7 mouse cellular contexts compared by ENCODE assay signal in the genomic region with DNA sequence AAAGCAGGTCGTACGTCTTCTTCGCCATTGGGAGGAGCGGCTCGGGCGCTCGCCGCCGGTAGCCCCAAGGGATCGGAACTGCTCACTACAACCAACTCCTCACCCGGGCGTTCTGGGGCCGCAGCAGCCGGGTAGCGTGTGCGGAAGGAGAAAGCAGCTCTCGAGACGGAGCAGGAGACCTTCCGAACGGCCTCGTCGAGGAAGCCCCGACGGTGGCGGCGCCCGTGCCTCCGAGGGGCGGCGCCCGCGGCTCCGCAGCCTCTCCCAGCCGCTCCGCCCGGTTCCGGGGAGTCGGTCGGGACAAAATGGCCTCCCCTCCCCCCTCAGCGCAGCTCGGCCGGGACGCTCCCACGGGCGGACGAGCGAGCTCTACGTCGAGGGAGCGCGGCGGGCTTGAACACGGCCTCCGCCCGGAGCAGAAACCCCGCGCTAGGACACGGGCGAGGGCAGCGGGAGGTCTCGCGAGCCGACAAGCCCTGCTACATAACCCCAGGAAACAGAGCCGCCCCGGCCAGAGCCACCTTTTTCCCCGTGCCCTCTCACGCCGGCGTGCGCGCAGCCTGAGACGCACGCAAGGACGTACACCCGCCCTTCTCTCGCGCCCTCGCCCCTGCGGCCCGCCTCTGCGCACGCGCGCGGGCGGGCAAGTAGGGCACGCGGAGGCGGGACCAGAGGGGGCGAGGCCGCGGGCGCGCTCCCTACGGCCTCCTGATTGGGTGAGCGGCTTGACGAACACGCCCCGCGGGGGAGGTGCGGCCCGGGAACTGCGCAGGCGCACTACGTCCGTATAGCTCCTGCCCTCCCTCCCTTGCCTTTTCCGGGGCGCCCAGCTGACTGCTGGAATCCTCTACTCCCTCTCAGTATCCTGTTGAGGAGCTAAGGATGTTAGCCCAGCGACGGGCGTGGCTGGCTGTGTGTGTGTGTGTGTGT. TPM values are rescaled to one million over a fixed set of nuclear protein-coding genes. Genes with fewer than 3 reads are reported as not detected.
A peak's percentile ranks its signal among the peaks of the same experiment; 100 is the strongest.
DNase-seq lines count a peak whose midpoint lies in the region; ATAC-seq and TF ChIP-seq lines count a peak whose summit lies in the region.

A gene (minus strand): TSS at position 579 of the 930 bp plus-strand sequence.

- ATAC-seq in intestine, postnatal 0 days: peak; percentile 99
- ATAC-seq in midbrain, embryonic 12.5 days (ENCODE audit: low FRiP score, low read depth): peak; percentile 97

- WGBS in embryonic facial prominence, embryonic 10.5 days: under 1% methylated on average over 111 of the region's 111 CpGs
- WGBS in intestine, postnatal 0 days: under 1% methylated on average over 106 of the region's 111 CpGs
- under 1% methylated on average over 102 of the region's 111 CpGs for WGBS in midbrain, embryonic 12.5 days
- WGBS in small intestine, adult 2 months: under 1% methylated on average over 108 of the region's 111 CpGs

- peak; percentile 99 for DNase-seq in adrenal gland, postnatal 10 days
- peak; percentile 99 for DNase-seq in embryonic facial prominence, embryonic 10.5 days (ENCODE audit: low spot score)
- no peak for DNase-seq in gonadal fat pad, adult 2 months (ENCODE audit: low read depth)
- peak; percentile 99 for DNase-seq in left cerebral cortex, postnatal 4 days

- H3K36me3 ChIP-seq in embryonic facial prominence, embryonic 10.5 days (replicated peaks): peaks cover 7% of the 10 kb centered on the region; the same call in 1 of the 2 replicates
- no peaks in the 10 kb centered on the region for H3K36me3 ChIP-seq in intestine, postnatal 0 days (ENCODE audit: control insufficient read depth, insufficient read depth)
- H3K36me3 ChIP-seq in midbrain, embryonic 12.5 days: 0 out of 2 replicates have a peak, but pooled peaks cover 5% of the 10 kb centered on the region
- no peaks in the 10 kb centered on the region for H3K36me3 ChIP-seq in small intestine, adult 2 months (ENCODE audit: control insufficient read depth, insufficient read depth, low read length)

- peaks cover 18% of the 10 kb centered on the region for H3K4me1 ChIP-seq in embryonic facial prominence, embryonic 10.5 days
- 0 out of 2 replicates have a peak, but pooled peaks cover 3% of the 10 kb centered on the region for H3K4me1 ChIP-seq in intestine, postnatal 0 days (replicated peaks; ENCODE audit: control insufficient read depth, insufficient read depth, low read length)
- peaks cover 11% of the 10 kb centered on the region for H3K4me1 ChIP-seq in midbrain, embryonic 12.5 days
- peaks cover 8% of the 10 kb centered on the region; the same call in 1 of the 2 replicates for H3K4me1 ChIP-seq in small intestine, adult 2 months (ENCODE audit: control insufficient read depth, insufficient read depth, insufficient read length, low read length)

- peak within 1 kb of the TSS; percentile 67 for H3K4me2 ChIP-seq in intestine, postnatal 0 days (replicated peaks; ENCODE audit: low read depth)
- peak within 1 kb of the TSS; percentile 57 for H3K4me2 ChIP-seq in midbrain, embryonic 12.5 days (replicated peaks)

- peak within 1 kb of the TSS; percentile 96 for H3K27ac ChIP-seq in embryonic facial prominence, embryonic 10.5 days (replicated peaks)
- H3K27ac ChIP-seq in intestine, postnatal 0 days (ENCODE audit: low read depth, low read length): peak within 1 kb of the TSS; percentile 99
- peak within 1 kb of the TSS; percentile 97 for H3K27ac ChIP-seq in midbrain, embryonic 12.5 days (replicated peaks)
- peak within 1 kb of the TSS; percentile 86 for H3K27ac ChIP-seq in small intestine, adult 2 months (ENCODE audit: insufficient read depth, low read depth, low read length)

- no peaks in the 10 kb centered on the region for H3K27me3 ChIP-seq in embryonic facial prominence, embryonic 10.5 days (replicated peaks; ENCODE audit: low read depth, poor library complexity, severe bottlenecking)
- H3K27me3 ChIP-seq in intestine, postnatal 0 days (replicated peaks; ENCODE audit: control insufficient read depth, insufficient read depth, low read length): no peaks in the 10 kb centered on the region
- no peaks in the 10 kb centered on the region for H3K27me3 ChIP-seq in midbrain, embryonic 12.5 days
- no peaks in the 10 kb centered on the region for H3K27me3 ChIP-seq in small intestine, adult 2 months (ENCODE audit: control insufficient read depth, insufficient read depth, low read length)

- intact Hi-C loops in left cerebral cortex, postnatal 4 days (cut with DNase I): loop anchor here (5.0 kb wide), 1 partner anchor 72 kb away; no protein-coding TSS in a partner anchor

- peaks cover 3% of the 10 kb centered on the region; the same call in 1 of the 2 replicates for H3K9me3 ChIP-seq in embryonic facial prominence, embryonic 10.5 days
- no peaks in the 10 kb centered on the region for H3K9me3 ChIP-seq in intestine, postnatal 0 days (ENCODE audit: control insufficient read depth)
- H3K9me3 ChIP-seq in midbrain, embryonic 12.5 days: 0 out of 2 replicates have a peak, but pooled peaks cover 7% of the 10 kb centered on the region

- H3K4me3 ChIP-seq in embryonic facial prominence, embryonic 10.5 days: peak within 1 kb of the TSS; percentile 92
- H3K4me3 ChIP-seq in intestine, postnatal 0 days (ENCODE audit: low read depth, low read length): peak within 1 kb of the TSS; percentile 91
- peak within 1 kb of the TSS; percentile 88 for H3K4me3 ChIP-seq in midbrain, embryonic 12.5 days
- H3K4me3 ChIP-seq in small intestine, adult 2 months (ENCODE audit: low read depth, low read length): peak within 1 kb of the TSS; percentile 74

- TF ChIP-seq CTCF in intestine, postnatal 0 days (IDR thresholded peaks at IDR 0.05; ENCODE audit: low read depth): peak; percentile 22; the same call in 1 of the 2 replicates
- no peak for TF ChIP-seq CTCF in small intestine, adult 2 months (IDR thresholded peaks at IDR 0.05; ENCODE audit: extremely low read depth, insufficient read length, insufficient replicate concordance, low read depth, low read length)

- peak; percentile 72 for TF ChIP-seq POLR2A in small intestine, adult 2 months (IDR thresholded peaks at IDR 0.05; ENCODE audit: low read depth, low read length)

- peak within 1 kb of the TSS; percentile 87 for H3K9ac ChIP-seq in intestine, postnatal 0 days (ENCODE audit: low read depth, low read length)
- peak within 1 kb of the TSS; percentile 91 for H3K9ac ChIP-seq in midbrain, embryonic 12.5 days (replicated peaks)

RNA-seq across cellular contexts. Expression of the gene that starts here (rescaled TPM):
- total RNA-seq in adrenal gland, postnatal 10 days (2021): 100 to 1,000 TPM; 145 to 155 TPM
- 73.8 and 76.4 TPM in 2 replicates for polyA plus RNA-seq in embryonic facial prominence, embryonic 10.5 days (2016; fragmentation: Nextera tagmentation; extraction: Ambion mirVana)
- 34.4 and 39.5 TPM in 2 replicates for polyA plus RNA-seq in gonadal fat pad, adult 2 months (2012; rRNA removed)
- 47.0 and 50.1 TPM in 2 replicates for polyA plus RNA-seq in intestine, postnatal 0 days (2015; fragmentation: Nextera tagmentation; extraction: Ambion mirVana)
- total RNA-seq in left cerebral cortex, postnatal 4 days (2021): 100 to 1,000 TPM; 263 to 272 TPM
- 140 and 155 TPM in 2 replicates for polyA plus RNA-seq in midbrain, embryonic 12.5 days (2016; fragmentation: Nextera tagmentation; extraction: Ambion mirVana)
- 10.5 and 21.4 TPM in 2 replicates for polyA plus RNA-seq in small intestine, adult 2 months (2012; rRNA removed)
